Mouse (Mus musculus) midbrain, embryonic 12.5 days (tissue): ENCODE measurements around the gene Znhit1. TPM values are rescaled to one million over a fixed set of nuclear protein-coding genes. Genes with fewer than 3 reads are reported as not detected.

Experiments used
- ATAC-seq: fragments of 200-750 bp; cut with Nextera tagmentation; 2 replicates; pipeline ENCODE4 v1.8.0; 2017; ENCODE audit warnings: low read depth, moderate TSS enrichment, moderate library complexity; ENCODE audit not compliant: low FRiP score
- H3K27ac ChIP-seq: fragments of 300-500 bp; sonication (generic); replicated peaks from 2 replicates; pipeline ENCODE4 v1.5.1; 2016; ENCODE audit warnings: mild to moderate bottlenecking
- H3K27me3 ChIP-seq: fragments of 300-500 bp; sonication (generic); 2 replicates; pipeline ENCODE4 v1.6.1; 2016; ENCODE audit warnings: mild to moderate bottlenecking
- H3K36me3 ChIP-seq: fragments of 300-500 bp; sonication (generic); 2 replicates; pipeline ENCODE4 v1.6.1; 2016
- H3K4me1 ChIP-seq: fragments of 300-500 bp; sonication (generic); 2 replicates; pipeline ENCODE4 v1.6.1; 2016
- H3K4me2 ChIP-seq: fragments of 300-500 bp; sonication (generic); replicated peaks from 2 replicates; pipeline ENCODE4 v1.6.1; 2016; ENCODE audit warnings: mild to moderate bottlenecking, moderate library complexity
- H3K4me3 ChIP-seq: fragments of 300-500 bp; sonication (generic); 2 replicates; pipeline ENCODE4 v1.5.1; 2016; ENCODE audit warnings: mild to moderate bottlenecking
- H3K9ac ChIP-seq: fragments of 300-500 bp; sonication (generic); replicated peaks from 2 replicates; pipeline ENCODE4 v1.6.1; 2016; ENCODE audit warnings: mild to moderate bottlenecking, moderate library complexity
- H3K9me3 ChIP-seq: fragments of 300-500 bp; sonication (generic); 2 replicates; pipeline ENCODE4 v1.6.1; 2016; ENCODE audit warnings: mild to moderate bottlenecking
- whole genome bisulfite sequencing: fragments of 180-500 bp; shearing (Covaris S2); methylation state at CpG from one replicate; pipeline ENCODE4 v1.1.7; 2016; 5-methylcytosine and 5-hydroxymethylcytosine counted together
- polyA plus RNA-seq: library from polyadenylated mRNA; unstranded; fragments of >200 nt; fragmentation: Nextera tagmentation; extraction: Ambion mirVana; gene quantifications from 2 replicates; pipeline ENCODE4 v1.2.1, GENCODE M21; 2016

Gene Znhit1
- polyA plus RNA-seq, 1 experiment from 2014 or later: 102 TPM

- no peak overlapping the region for H3K27ac ChIP-seq
- peaks cover 15% of the 10 kb centered on the region for H3K4me1 ChIP-seq
- peaks cover 55% of the 10 kb centered on the region for H3K27me3 ChIP-seq
- ATAC-seq: no peak
- WGBS: 52% methylated on average over 3 of the region's 3 CpGs
- no peak overlapping the region for H3K9ac ChIP-seq
- H3K4me2 ChIP-seq: 0 out of 2 replicates have a peak overlapping the region, but pooled peaks have one; percentile 41
- no peak overlapping the region for H3K4me3 ChIP-seq
- H3K36me3 ChIP-seq: no peaks in the 10 kb centered on the region
- no peaks in the 10 kb centered on the region for H3K9me3 ChIP-seq
Measured at GRCm38 (mm10) chr5:137024318-137024717, 36.5 kb upstream of the Znhit1 start.

GRCm38 (mm10) chr5:137015913-137016312 lies 28.1 kb upstream of the Znhit1 start:
- Histone ChIP-seq H3K4me1 (no peaks in the 10 kb centered on the region), H3K9ac (no peak overlapping the region), H3K27me3 (no peaks in the 10 kb centered on the region), H3K4me3 (no peak overlapping the region), H3K36me3 (no peaks in the 10 kb centered on the region), H3K9me3 (0 out of 2 replicates have a peak, but pooled peaks cover 5% of the 10 kb centered on the region), H3K4me2 (no peak overlapping the region), H3K27ac (no peak overlapping the region)
- 90% methylated on average over 3 of the region's 3 CpGs for WGBS
- no peak for ATAC-seq

GRCm38 (mm10) chr5:137012401-137012950 lies 24.7 kb upstream of the Znhit1 start:
- Histone ChIP-seq H3K27ac (no peak overlapping the region), H3K4me1 (no peaks in the 10 kb centered on the region), H3K4me3 (no peak overlapping the region), H3K36me3 (no peaks in the 10 kb centered on the region), H3K9ac (no peak overlapping the region), H3K4me2 (no peak overlapping the region), H3K27me3 (0 out of 2 replicates have a peak, but pooled peaks cover 3% of the 10 kb centered on the region), H3K9me3 (0 out of 2 replicates have a peak, but pooled peaks cover 5% of the 10 kb centered on the region)
- 85% methylated on average over 15 of the region's 15 CpGs for WGBS
- no peak for ATAC-seq

- no peak overlapping the region for H3K9ac ChIP-seq
- no peaks in the 10 kb centered on the region for H3K4me1 ChIP-seq
- H3K36me3 ChIP-seq: no peaks in the 10 kb centered on the region
- 0 out of 2 replicates have a peak, but pooled peaks cover 2% of the 10 kb centered on the region for H3K9me3 ChIP-seq
- WGBS: 43% methylated on average over 3 of the region's 3 CpGs
- no peak overlapping the region for H3K4me3 ChIP-seq
- H3K27me3 ChIP-seq: 0 out of 2 replicates have a peak, but pooled peaks cover 3% of the 10 kb centered on the region
- no peak for ATAC-seq
- H3K27ac ChIP-seq: no peak overlapping the region
- H3K4me2 ChIP-seq: no peak overlapping the region
Measured at GRCm38 (mm10) chr5:137009988-137010387, 22.2 kb upstream of the Znhit1 start.

- 70% methylated on average over 8 of the region's 8 CpGs for WGBS
- H3K27ac ChIP-seq: no peak overlapping the region
- 0 out of 2 replicates have a peak, but pooled peaks cover 3% of the 10 kb centered on the region for H3K27me3 ChIP-seq
- no peak overlapping the region for H3K4me3 ChIP-seq
- no peak overlapping the region for H3K9ac ChIP-seq
- no peak overlapping the region for H3K4me2 ChIP-seq
- no peaks in the 10 kb centered on the region for H3K9me3 ChIP-seq
- ATAC-seq: no peak
- H3K36me3 ChIP-seq: no peaks in the 10 kb centered on the region
- H3K4me1 ChIP-seq: no peaks in the 10 kb centered on the region
Measured at GRCm38 (mm10) chr5:137007276-137007675, 19.5 kb upstream of the Znhit1 start.

- H3K36me3 ChIP-seq: peaks cover 7% of the 10 kb centered on the region
- H3K4me1 ChIP-seq: no peaks in the 10 kb centered on the region
- no peak overlapping the region for H3K4me2 ChIP-seq
- no peaks in the 10 kb centered on the region for H3K27me3 ChIP-seq
- no peak for ATAC-seq
- no peak overlapping the region for H3K27ac ChIP-seq
- 72% methylated on average over 2 of the region's 2 CpGs for WGBS
- H3K9me3 ChIP-seq: no peaks in the 10 kb centered on the region
- H3K9ac ChIP-seq: no peak overlapping the region
- no peak overlapping the region for H3K4me3 ChIP-seq
Measured at GRCm38 (mm10) chr5:137000612-137001011, 12.8 kb upstream of the Znhit1 start.

- no peak overlapping the region for H3K27ac ChIP-seq
- H3K4me2 ChIP-seq: no peak overlapping the region
- no peaks in the 10 kb centered on the region for H3K4me1 ChIP-seq
- H3K9ac ChIP-seq: no peak overlapping the region
- H3K9me3 ChIP-seq: no peaks in the 10 kb centered on the region
- WGBS: 54% methylated on average over 5 of the region's 5 CpGs
- H3K36me3 ChIP-seq: peaks cover 19% of the 10 kb centered on the region
- no peak overlapping the region for H3K4me3 ChIP-seq
- no peak for ATAC-seq
- no peaks in the 10 kb centered on the region for H3K27me3 ChIP-seq
Measured at GRCm38 (mm10) chr5:136999449-136999848, 11.6 kb upstream of the Znhit1 start.

GRCm38 (mm10) chr5:136989801-136990200 lies 2.0 kb upstream of the Znhit1 start:
- Histone ChIP-seq H3K4me1 (peaks cover 18% of the 10 kb centered on the region), H3K27ac (no peak overlapping the region), H3K9ac (no peak overlapping the region), H3K4me2 (no peak overlapping the region), H3K4me3 (no peak overlapping the region), H3K36me3 (peaks cover 62% of the 10 kb centered on the region), H3K9me3 (no peaks in the 10 kb centered on the region), H3K27me3 (no peaks in the 10 kb centered on the region)
- ATAC-seq: no peak
- WGBS: 93% methylated on average over 6 of the region's 6 CpGs

- Histone ChIP-seq H3K4me3 (peak overlapping the region; percentile 92), H3K4me1 (peaks cover 18% of the 10 kb centered on the region), H3K9me3 (no peaks in the 10 kb centered on the region), H3K36me3 (peaks cover 51% of the 10 kb centered on the region), H3K27me3 (no peaks in the 10 kb centered on the region), H3K4me2 (peak overlapping the region; percentile 91), H3K9ac (peak overlapping the region; percentile 93), H3K27ac (no peak overlapping the region)
- 75% methylated on average over 7 of the region's 7 CpGs for WGBS
- no peak for ATAC-seq
Measured at GRCm38 (mm10) chr5:136988420-136988819, 599 bp upstream of the Znhit1 start.

- H3K36me3 ChIP-seq: peaks cover 42% of the 10 kb centered on the region
- H3K4me2 ChIP-seq: peak overlapping the region; percentile 91
- no peaks in the 10 kb centered on the region for H3K9me3 ChIP-seq
- H3K9ac ChIP-seq: peak overlapping the region; percentile 93
- H3K4me1 ChIP-seq: peaks cover 18% of the 10 kb centered on the region
- no peaks in the 10 kb centered on the region for H3K27me3 ChIP-seq
- peak overlapping the region; percentile 92 for H3K4me3 ChIP-seq
- WGBS: under 1% methylated on average over 67 of the region's 67 CpGs
- peak; percentile 67 for ATAC-seq
- peak overlapping the region; percentile 96 for H3K27ac ChIP-seq
Measured at GRCm38 (mm10) chr5:136987138-136987933, 485 bp downstream of the Znhit1 start.

- peak; percentile 89 for ATAC-seq
- no peaks in the 10 kb centered on the region for H3K27me3 ChIP-seq
- peak within 1 kb of the TSS; percentile 96 for H3K27ac ChIP-seq
- H3K4me2 ChIP-seq: peak within 1 kb of the TSS; percentile 91
- peaks cover 18% of the 10 kb centered on the region for H3K4me1 ChIP-seq
- H3K4me3 ChIP-seq: peak within 1 kb of the TSS; percentile 92
- H3K9ac ChIP-seq: peak within 1 kb of the TSS; percentile 93
- under 1% methylated on average over 26 of the region's 26 CpGs for WGBS
- H3K36me3 ChIP-seq: peaks cover 42% of the 10 kb centered on the region
- H3K9me3 ChIP-seq: no peaks in the 10 kb centered on the region
Measured at GRCm38 (mm10) chr5:136986695-136987137, 1.1 kb downstream of the Znhit1 start, which contains the start of gene Plod3. TSS of gene Plod3 (plus strand) at chr5:136987019.

- H3K4me3 ChIP-seq: no peak overlapping the region
- no peak for ATAC-seq
- WGBS: 60% methylated on average over 14 of the region's 14 CpGs
- peaks cover 18% of the 10 kb centered on the region for H3K4me1 ChIP-seq
- H3K27ac ChIP-seq: no peak overlapping the region
- H3K36me3 ChIP-seq: peaks cover 33% of the 10 kb centered on the region
- H3K9me3 ChIP-seq: no peaks in the 10 kb centered on the region
- no peaks in the 10 kb centered on the region for H3K27me3 ChIP-seq
- H3K4me2 ChIP-seq: no peak overlapping the region
- no peak overlapping the region for H3K9ac ChIP-seq
Measured at GRCm38 (mm10) chr5:136984828-136985227, 3.0 kb downstream of the Znhit1 start.
